Mouse (Mus musculus) splenic B cell, adult 2 months (primary cell): ENCODE measurements around the gene Bpnt1.

Experiments
- DNase-seq: peaks from one replicate; pipeline ENCODE4 v3.0.0-alpha.2; 2011; ENCODE audit warnings: low read depth, low spot score
- H3K27me3 ChIP-seq: 2 replicates; pipeline ENCODE4 v1.6.1; 2012; ENCODE audit warnings: mild to moderate bottlenecking, low read length, moderate library complexity, mixed read lengths; ENCODE audit not compliant: control insufficient read depth, poor library complexity, insufficient read depth, severe bottlenecking
- H3K36me3 ChIP-seq: 2 replicates; pipeline ENCODE4 v1.6.1; 2012; ENCODE audit warnings: mild to moderate bottlenecking, low read length, moderate library complexity, mixed read lengths; ENCODE audit not compliant: control insufficient read depth, poor library complexity, insufficient read depth, severe bottlenecking

The Bpnt1 gene

GRCm38 (mm10) chr1:185331983-185332430, at the start of gene Bpnt1:
Gene Bpnt1, plus strand, starts transcription at chr1:185332149.
- Histone ChIP-seq H3K27me3 (no peaks in the 10 kb centered on the region), H3K36me3 (no peaks in the 10 kb centered on the region)
- peak; percentile 90 for DNase-seq

GRCm38 (mm10) chr1:185282846-185283245, 49.1 kb upstream of the Bpnt1 start:
- Histone ChIP-seq H3K27me3 (no peaks in the 10 kb centered on the region), H3K36me3 (peaks cover 16% of the 10 kb centered on the region)
- DNase-seq = no peak

- Histone ChIP-seq H3K27me3 (no peaks in the 10 kb centered on the region), H3K36me3 (peaks cover 16% of the 10 kb centered on the region)
- DNase-seq = no peak
Observed at GRCm38 (mm10) chr1:185283247-185283646, 48.7 kb upstream of the Bpnt1 start.

- DNase-seq = no peak
- Histone ChIP-seq H3K36me3 (peaks cover 13% of the 10 kb centered on the region), H3K27me3 (no peaks in the 10 kb centered on the region)
Observed at GRCm38 (mm10) chr1:185284740-185285139, 47.2 kb upstream of the Bpnt1 start.

GRCm38 (mm10) chr1:185285171-185285570, 46.8 kb upstream of the Bpnt1 start:
- DNase-seq = no peak
- no peaks in the 10 kb centered on the region for H3K27me3 ChIP-seq
- H3K36me3 ChIP-seq = peaks cover 13% of the 10 kb centered on the region

- Histone ChIP-seq H3K27me3 (no peaks in the 10 kb centered on the region), H3K36me3 (peaks cover 16% of the 10 kb centered on the region)
- DNase-seq = no peak
Observed at GRCm38 (mm10) chr1:185287066-185287465, 44.9 kb upstream of the Bpnt1 start.

GRCm38 (mm10) chr1:185289231-185289630, 42.7 kb upstream of the Bpnt1 start:
- peaks cover 10% of the 10 kb centered on the region for H3K36me3 ChIP-seq
- DNase-seq = no peak
- H3K27me3 ChIP-seq = no peaks in the 10 kb centered on the region

- Histone ChIP-seq H3K27me3 (no peaks in the 10 kb centered on the region), H3K36me3 (peaks cover 8% of the 10 kb centered on the region)
- no peak for DNase-seq
Observed at GRCm38 (mm10) chr1:185291336-185291735, 40.6 kb upstream of the Bpnt1 start.

GRCm38 (mm10) chr1:185292646-185293360, 39.1 kb upstream of the Bpnt1 start:
- peaks cover 6% of the 10 kb centered on the region for H3K36me3 ChIP-seq
- no peak for DNase-seq
- no peaks in the 10 kb centered on the region for H3K27me3 ChIP-seq

- Histone ChIP-seq H3K36me3 (peaks cover 4% of the 10 kb centered on the region), H3K27me3 (no peaks in the 10 kb centered on the region)
- DNase-seq = no peak
Observed at GRCm38 (mm10) chr1:185296850-185297249, 35.1 kb upstream of the Bpnt1 start.

- no peak for DNase-seq
- H3K36me3 ChIP-seq = peaks cover 1% of the 10 kb centered on the region
- H3K27me3 ChIP-seq = no peaks in the 10 kb centered on the region
Observed at GRCm38 (mm10) chr1:185298496-185298895, 33.5 kb upstream of the Bpnt1 start.

GRCm38 (mm10) chr1:185302816-185303215, 29.1 kb upstream of the Bpnt1 start:
- Histone ChIP-seq H3K36me3 (peaks cover 5% of the 10 kb centered on the region; the same call in 1 of the 2 replicates), H3K27me3 (no peaks in the 10 kb centered on the region)
- no peak for DNase-seq

- H3K27me3 ChIP-seq = no peaks in the 10 kb centered on the region
- DNase-seq = no peak
- peaks cover 7% of the 10 kb centered on the region for H3K36me3 ChIP-seq
Observed at GRCm38 (mm10) chr1:185306836-185307235, 25.1 kb upstream of the Bpnt1 start.

GRCm38 (mm10) chr1:185307645-185308044, 24.3 kb upstream of the Bpnt1 start:
- no peak for DNase-seq
- H3K36me3 ChIP-seq = peaks cover 10% of the 10 kb centered on the region

GRCm38 (mm10) chr1:185308334-185308733, 23.6 kb upstream of the Bpnt1 start:
- DNase-seq = no peak
- peaks cover 15% of the 10 kb centered on the region for H3K36me3 ChIP-seq
- no peaks in the 10 kb centered on the region for H3K27me3 ChIP-seq

More at GRCm38 (mm10) chr1:185307645-185308044, 24.3 kb upstream of the Bpnt1 start:
- H3K27me3 ChIP-seq = no peaks in the 10 kb centered on the region

GRCm38 (mm10) chr1:185308908-185309307, 23.0 kb upstream of the Bpnt1 start:
- DNase-seq = no peak
- peaks cover 17% of the 10 kb centered on the region for H3K36me3 ChIP-seq

More at GRCm38 (mm10) chr1:185308908-185309307, 23.0 kb upstream of the Bpnt1 start:
- H3K27me3 ChIP-seq = no peaks in the 10 kb centered on the region
